Mouse (Mus musculus) heart, embryonic 16.5 days (tissue): ENCODE results near the gene Aars2. TPM values are rescaled to one million over a fixed set of nuclear protein-coding genes. Genes with fewer than 3 reads are reported as not detected.

ENCODE experiments used
- ATAC-seq: fragments of 200-750 bp; cut with Nextera tagmentation; replicated peaks from 2 replicates; pipeline ENCODE4 v1.8.0; 2017; ENCODE audit warnings: moderate number of reproducible peaks; ENCODE audit not compliant: insufficient read depth, low FRiP score; ENCODE audit errors: extremely low read depth
- H3K27ac ChIP-seq: fragments of 300-500 bp; sonication (generic); 2 replicates; pipeline ENCODE4 v1.5.1; 2014; ENCODE audit warnings: mild to moderate bottlenecking, low read length, control low read depth, moderate library complexity
- H3K27me3 ChIP-seq: fragments of 300-500 bp; sonication (generic); 2 replicates; pipeline ENCODE4 v1.6.1; 2014; ENCODE audit warnings: low read length, mixed read lengths; ENCODE audit not compliant: control insufficient read depth, insufficient read depth
- H3K36me3 ChIP-seq: fragments of 300-500 bp; sonication (generic); 2 replicates; pipeline ENCODE4 v1.6.1; 2014; ENCODE audit not compliant: control insufficient read depth, insufficient read depth
- H3K4me1 ChIP-seq: fragments of 300-500 bp; sonication (generic); 2 replicates; pipeline ENCODE4 v1.6.1; 2014; ENCODE audit warnings: low read length, mixed read lengths; ENCODE audit not compliant: control insufficient read depth, insufficient read depth
- H3K4me2 ChIP-seq: fragments of 300-500 bp; sonication (generic); 2 replicates; pipeline ENCODE4 v1.6.1; 2014; ENCODE audit warnings: low read depth, mild to moderate bottlenecking, control low read depth, low read length
- H3K4me3 ChIP-seq: fragments of 300-500 bp; sonication (generic); 2 replicates; pipeline ENCODE4 v1.5.1; 2014; ENCODE audit warnings: mild to moderate bottlenecking, control low read depth, low read length
- H3K9ac ChIP-seq: fragments of 300-500 bp; sonication (generic); 2 replicates; pipeline ENCODE4 v1.6.1; 2014; ENCODE audit warnings: low read length, control low read depth
- H3K9me3 ChIP-seq: fragments of 300-500 bp; sonication (generic); replicated peaks from 2 replicates; pipeline ENCODE4 v1.6.1; 2016; ENCODE audit warnings: low read length; ENCODE audit not compliant: control insufficient read depth
- WGBS: fragments of 180-500 bp; shearing (Covaris S2); extraction: QIAGEN DNeasy Blood & Tissue Kit; methylation state at CpG from one replicate; pipeline ENCODE4 v1.1.7; 2014; 5-methylcytosine and 5-hydroxymethylcytosine counted together
- polyA plus RNA-seq: library from polyadenylated mRNA; unstranded; fragments of >200 nt; fragmentation: Nextera tagmentation; extraction: Ambion mirVana; gene quantifications from 2 replicates; pipeline ENCODE4 v1.2.1, GENCODE M21; 2015

Aars2 gene
- polyA plus RNA-seq: 25.0 and 25.4 TPM in 2 replicates

GRCm38 (mm10) chr17:45506700-45507189 lies at the start of gene Aars2:
Gene Aars2 (plus strand): TSS chr17:45506841.
- H3K9me3 ChIP-seq: no peaks in the 10 kb centered on the region
- peaks cover 12% of the 10 kb centered on the region for H3K36me3 ChIP-seq
- H3K27ac ChIP-seq: peak within 1 kb of the TSS; percentile 88
- under 1% methylated on average over 42 of the region's 42 CpGs for WGBS
- H3K27me3 ChIP-seq: no peaks in the 10 kb centered on the region
- H3K9ac ChIP-seq: peak within 1 kb of the TSS; percentile 82
- H3K4me2 ChIP-seq: peak within 1 kb of the TSS; percentile 71
- peak; percentile 88 for ATAC-seq
- H3K4me3 ChIP-seq: peak within 1 kb of the TSS; percentile 74
- H3K4me1 ChIP-seq: peaks cover 14% of the 10 kb centered on the region

GRCm38 (mm10) chr17:45457487-45457886 lies 49.2 kb upstream of the Aars2 start:
- no peaks in the 10 kb centered on the region for H3K4me1 ChIP-seq
- 89% methylated on average over 5 of the region's 5 CpGs for WGBS

GRCm38 (mm10) chr17:45458516-45458915 lies 48.1 kb upstream of the Aars2 start:
- Histone ChIP-seq H3K4me1 (no peaks in the 10 kb centered on the region), H3K27ac (no peak overlapping the region), H3K9me3 (no peaks in the 10 kb centered on the region), H3K9ac (no peak overlapping the region), H3K27me3 (no peaks in the 10 kb centered on the region), H3K4me3 (no peak overlapping the region), H3K4me2 (no peak overlapping the region), H3K36me3 (no peaks in the 10 kb centered on the region)
- 76% methylated on average over 4 of the region's 4 CpGs for WGBS
- no peak for ATAC-seq

More at GRCm38 (mm10) chr17:45457487-45457886, 49.2 kb upstream of the Aars2 start:
- no peak overlapping the region for H3K9ac ChIP-seq
- no peak overlapping the region for H3K4me3 ChIP-seq
- no peaks in the 10 kb centered on the region for H3K9me3 ChIP-seq
- no peaks in the 10 kb centered on the region for H3K27me3 ChIP-seq
- no peak for ATAC-seq
- H3K4me2 ChIP-seq: no peak overlapping the region
- no peak overlapping the region for H3K27ac ChIP-seq
- no peaks in the 10 kb centered on the region for H3K36me3 ChIP-seq

GRCm38 (mm10) chr17:45459062-45459461 lies 47.6 kb upstream of the Aars2 start:
- Histone ChIP-seq H3K27me3 (no peaks in the 10 kb centered on the region), H3K4me3 (no peak overlapping the region), H3K9me3 (no peaks in the 10 kb centered on the region), H3K4me1 (no peaks in the 10 kb centered on the region), H3K27ac (no peak overlapping the region), H3K36me3 (no peaks in the 10 kb centered on the region), H3K4me2 (no peak overlapping the region), H3K9ac (no peak overlapping the region)
- ATAC-seq: no peak
- WGBS: 82% methylated on average over 8 of the region's 8 CpGs

GRCm38 (mm10) chr17:45462506-45462905 lies 44.1 kb upstream of the Aars2 start:
- no peaks in the 10 kb centered on the region; the same call in 1 of the 2 replicates for H3K9me3 ChIP-seq

GRCm38 (mm10) chr17:45464255-45464654 lies 42.4 kb upstream of the Aars2 start:
- WGBS: 74% methylated on average over 9 of the region's 9 CpGs
- Histone ChIP-seq H3K36me3 (no peaks in the 10 kb centered on the region), H3K4me3 (no peak overlapping the region), H3K4me1 (no peaks in the 10 kb centered on the region), H3K9ac (no peak overlapping the region), H3K9me3 (peaks cover 2% of the 10 kb centered on the region; the same call in 1 of the 2 replicates), H3K27me3 (no peaks in the 10 kb centered on the region), H3K27ac (no peak overlapping the region), H3K4me2 (no peak overlapping the region)
- ATAC-seq: no peak

More at GRCm38 (mm10) chr17:45462506-45462905, 44.1 kb upstream of the Aars2 start:
- no peak for ATAC-seq
- Histone ChIP-seq H3K36me3 (no peaks in the 10 kb centered on the region), H3K27ac (no peak overlapping the region), H3K4me2 (no peak overlapping the region), H3K4me1 (no peaks in the 10 kb centered on the region), H3K9ac (no peak overlapping the region), H3K27me3 (no peaks in the 10 kb centered on the region), H3K4me3 (no peak overlapping the region)
- 91% methylated on average over 4 of the region's 4 CpGs for WGBS

- no peak overlapping the region for H3K27ac ChIP-seq
- no peaks in the 10 kb centered on the region for H3K36me3 ChIP-seq
- 67% methylated on average over 2 of the region's 2 CpGs for WGBS
- no peak overlapping the region for H3K9ac ChIP-seq
- ATAC-seq: no peak
- H3K9me3 ChIP-seq: peaks cover 2% of the 10 kb centered on the region; the same call in 1 of the 2 replicates
- no peak overlapping the region for H3K4me3 ChIP-seq
- H3K4me2 ChIP-seq: no peak overlapping the region
- H3K4me1 ChIP-seq: no peaks in the 10 kb centered on the region
- no peaks in the 10 kb centered on the region for H3K27me3 ChIP-seq
These were observed 39.9 kb upstream of the Aars2 start for GRCm38 (mm10) chr17:45466701-45467100.

- H3K9me3 ChIP-seq: peaks cover 2% of the 10 kb centered on the region; the same call in 1 of the 2 replicates
- 76% methylated on average over 5 of the region's 5 CpGs for WGBS
- ATAC-seq: no peak
These were observed 38.3 kb upstream of the Aars2 start for GRCm38 (mm10) chr17:45468302-45468701.

GRCm38 (mm10) chr17:45470726-45471125 lies 35.9 kb upstream of the Aars2 start:
- WGBS: 74% methylated on average over 7 of the region's 7 CpGs
- no peaks in the 10 kb centered on the region for H3K27me3 ChIP-seq
- H3K4me1 ChIP-seq: peaks cover 8% of the 10 kb centered on the region
- ATAC-seq: no peak
- no peak overlapping the region for H3K4me3 ChIP-seq
- H3K9me3 ChIP-seq: peaks cover 2% of the 10 kb centered on the region; the same call in 1 of the 2 replicates
- H3K27ac ChIP-seq: no peak overlapping the region
- no peaks in the 10 kb centered on the region for H3K36me3 ChIP-seq
- H3K4me2 ChIP-seq: no peak overlapping the region
- no peak overlapping the region for H3K9ac ChIP-seq

More at GRCm38 (mm10) chr17:45468302-45468701, 38.3 kb upstream of the Aars2 start:
- Histone ChIP-seq H3K9ac (no peak overlapping the region), H3K4me1 (no peaks in the 10 kb centered on the region), H3K36me3 (no peaks in the 10 kb centered on the region), H3K4me3 (no peak overlapping the region), H3K4me2 (no peak overlapping the region), H3K27ac (no peak overlapping the region), H3K27me3 (no peaks in the 10 kb centered on the region)
